Mouse (Mus musculus): ENCODE measurements around the gene Agxt2. TPM values are rescaled to one million over a fixed set of nuclear protein-coding genes. Genes with fewer than 3 reads are reported as not detected.

Agxt2 gene
- not detected for polyA plus RNA-seq (2015; fragmentation: Illumina TruSeq; extraction: RNeasy Lipid Tissue Mini Kit (QIAGEN cat#74804); ENCODE audit: low read depth, low replicate concordance)

GRCm38 (mm10) chr15:10358039-10358948, at the start of gene Agxt2:
TSS of gene Agxt2 (plus strand) at chr15:10358532.

GRCm38 (mm10) chr15:10325080-10325479, 33.3 kb upstream of the Agxt2 start, which contains the start of gene Gm21973:
TSS of gene Gm21973 (plus strand) at chr15:10325380.

Other genes starting within 250 kb of the Agxt2 start
- gene Prlr, start 181.3 kb upstream of the Agxt2 start, polyA plus RNA-seq (2015; fragmentation: Illumina TruSeq; extraction: RNeasy Lipid Tissue Mini Kit (QIAGEN cat#74804); ENCODE audit: low read depth, low replicate concordance), result 4.5 TPM
- gene Gm21973, start 33.2 kb upstream of the Agxt2 start, polyA plus RNA-seq (2015; fragmentation: Illumina TruSeq; extraction: RNeasy Lipid Tissue Mini Kit (QIAGEN cat#74804); ENCODE audit: low read depth, low replicate concordance), result not detected
- 34.9 TPM for gene Dnajc21, start 112.0 kb downstream of the Agxt2 start, polyA plus RNA-seq (2015; fragmentation: Illumina TruSeq; extraction: RNeasy Lipid Tissue Mini Kit (QIAGEN cat#74804); ENCODE audit: low read depth, low replicate concordance)
- 29.9 TPM for gene Brix1, start 127.4 kb downstream of the Agxt2 start, polyA plus RNA-seq (2015; fragmentation: Illumina TruSeq; extraction: RNeasy Lipid Tissue Mini Kit (QIAGEN cat#74804); ENCODE audit: low read depth, low replicate concordance)
- 19.3 TPM for gene Rad1, start 127.5 kb downstream of the Agxt2 start, polyA plus RNA-seq (2015; fragmentation: Illumina TruSeq; extraction: RNeasy Lipid Tissue Mini Kit (QIAGEN cat#74804); ENCODE audit: low read depth, low replicate concordance)
- not detected for gene Ttc23l, start 200.1 kb downstream of the Agxt2 start, polyA plus RNA-seq (2015; fragmentation: Illumina TruSeq; extraction: RNeasy Lipid Tissue Mini Kit (QIAGEN cat#74804); ENCODE audit: low read depth, low replicate concordance)

All from brain, adult 10 weeks (tissue).